Mouse (Mus musculus): Measurements from ENCODE around the gene Rock2. TPM values are rescaled to one million over a fixed set of nuclear protein-coding genes. Genes with fewer than 3 reads are reported as not detected.
"Not testable (repeated sequence)": the region's sequence is repeated elsewhere in the genome, so short reads cannot be mapped to it uniquely, and the experiment has no call there.

Gene Rock2
- polyA plus RNA-seq, 1 experiment from 2014 or later = 23.2 TPM

GRCm38 (mm10) chr12:17011100-17011870 lies 116.6 kb downstream of the Rock2 start, which contains the start of gene 2410004P03Rik:
TSS of gene 2410004P03Rik (minus strand) at chr12:17011727.
- ATAC-seq (ENCODE audit: insufficient read depth) (peak; percentile 80), DNase-seq (peak; percentile 88)
- Histone ChIP-seq H3K9ac (peak within 1 kb of the TSS; percentile 24; the same call in 1 of the 2 replicates), H3K36me3 (ENCODE audit: insufficient read depth) (no peaks in the 10 kb centered on the region), H3K4me2 (peak within 1 kb of the TSS; percentile 63), H3K27me3 (ENCODE audit: insufficient read depth, low read length) (no peaks in the 10 kb centered on the region), H3K9me3 (ENCODE audit: low read depth, low read length) (no peaks in the 10 kb centered on the region), H3K4me3 (ENCODE audit: low read depth, low read length) (peak within 1 kb of the TSS; percentile 37), H3K27ac (ENCODE audit: low read depth) (no peak within 1 kb of the TSS), H3K4me1 (ENCODE audit: insufficient read depth) (peaks cover 4% of the 10 kb centered on the region; the same call in 1 of the 2 replicates)
- WGBS = 6% methylated on average over 29 of the region's 29 CpGs
- TF ChIP-seq CTCF (IDR thresholded peaks at IDR 0.05; ENCODE audit: low read depth) = peak; percentile 91

GRCm38 (mm10) chr12:17012067-17012899 lies 117.6 kb downstream of the Rock2 start:
- H3K4me1 ChIP-seq (ENCODE audit: insufficient read depth) = peaks cover 4% of the 10 kb centered on the region; the same call in 1 of the 2 replicates
- TF ChIP-seq CTCF (IDR thresholded peaks at IDR 0.05; ENCODE audit: low read depth) = no peak
- no peak overlapping the region for H3K4me3 ChIP-seq (ENCODE audit: low read depth, low read length)
- H3K27ac ChIP-seq (ENCODE audit: low read depth) = no peak overlapping the region
- H3K4me2 ChIP-seq = no peak overlapping the region
- 57% methylated on average over 2 of the region's 2 CpGs for WGBS
- H3K9ac ChIP-seq = no peak overlapping the region
- no peaks in the 10 kb centered on the region for H3K9me3 ChIP-seq (ENCODE audit: low read depth, low read length)
- no peak for DNase-seq
- no peaks in the 10 kb centered on the region for H3K36me3 ChIP-seq (ENCODE audit: insufficient read depth)
- ATAC-seq (ENCODE audit: insufficient read depth) = peak; percentile 50; the same call in 1 of the 2 replicates
- no peaks in the 10 kb centered on the region for H3K27me3 ChIP-seq (ENCODE audit: insufficient read depth, low read length)

- Histone ChIP-seq H3K9me3 (ENCODE audit: low read depth, low read length) (no peaks in the 10 kb centered on the region), H3K9ac (no peak overlapping the region), H3K27me3 (ENCODE audit: insufficient read depth, low read length) (no peaks in the 10 kb centered on the region), H3K36me3 (ENCODE audit: insufficient read depth) (no peaks in the 10 kb centered on the region), H3K4me2 (no peak overlapping the region), H3K4me1 (ENCODE audit: insufficient read depth) (peaks cover 4% of the 10 kb centered on the region; the same call in 1 of the 2 replicates), H3K4me3 (ENCODE audit: low read depth, low read length) (no peak overlapping the region), H3K27ac (ENCODE audit: low read depth) (no peak overlapping the region)
- no peak for TF ChIP-seq CTCF (IDR thresholded peaks at IDR 0.05; ENCODE audit: low read depth)
- ATAC-seq (ENCODE audit: insufficient read depth) = no peak
- WGBS = 66% methylated on average over 2 of the region's 2 CpGs
- DNase-seq = peak; percentile 46
These were observed 121.0 kb downstream of the Rock2 start for GRCm38 (mm10) chr12:17015711-17016110.

- H3K9ac ChIP-seq = no peak overlapping the region
- no peak overlapping the region for H3K27ac ChIP-seq (ENCODE audit: low read depth)
- H3K4me2 ChIP-seq = no peak overlapping the region
- no peak overlapping the region for H3K4me3 ChIP-seq (ENCODE audit: low read depth, low read length)
- peak; percentile 82 for DNase-seq
- no peak for ATAC-seq (ENCODE audit: insufficient read depth)
- no peaks in the 10 kb centered on the region for H3K36me3 ChIP-seq (ENCODE audit: insufficient read depth)
- 29% methylated on average over 4 of the region's 4 CpGs for WGBS
- H3K27me3 ChIP-seq (ENCODE audit: insufficient read depth, low read length) = no peaks in the 10 kb centered on the region
- no peaks in the 10 kb centered on the region for H3K9me3 ChIP-seq (ENCODE audit: low read depth, low read length)
- H3K4me1 ChIP-seq (ENCODE audit: insufficient read depth) = no peaks in the 10 kb centered on the region
- peak; percentile 67 for TF ChIP-seq CTCF (IDR thresholded peaks at IDR 0.05; ENCODE audit: low read depth)
These were observed 123.8 kb downstream of the Rock2 start for GRCm38 (mm10) chr12:17018468-17018867.

GRCm38 (mm10) chr12:17021125-17021524 lies 126.4 kb downstream of the Rock2 start:
- not testable (repeated sequence) for ATAC-seq (ENCODE audit: insufficient read depth); H3K4me2 ChIP-seq; H3K27me3 ChIP-seq (ENCODE audit: insufficient read depth, low read length); H3K4me1 ChIP-seq (ENCODE audit: insufficient read depth); H3K36me3 ChIP-seq (ENCODE audit: insufficient read depth); H3K9ac ChIP-seq; H3K4me3 ChIP-seq (ENCODE audit: low read depth, low read length); H3K9me3 ChIP-seq (ENCODE audit: low read depth, low read length); DNase-seq; H3K27ac ChIP-seq (ENCODE audit: low read depth)
- WGBS = 72% methylated on average over 4 of the region's 4 CpGs

GRCm38 (mm10) chr12:17022145-17022544 lies 127.5 kb downstream of the Rock2 start:
- H3K9ac ChIP-seq = no peak overlapping the region
- TF ChIP-seq CTCF (IDR thresholded peaks at IDR 0.05; ENCODE audit: low read depth) = no peak
- ATAC-seq (ENCODE audit: insufficient read depth) (no peak), DNase-seq (no peak)
- no peaks in the 10 kb centered on the region for H3K9me3 ChIP-seq (ENCODE audit: low read depth, low read length)
- 85% methylated on average over 4 of the region's 4 CpGs for WGBS
- H3K4me3 ChIP-seq (ENCODE audit: low read depth, low read length) = no peak overlapping the region
- no peak overlapping the region for H3K4me2 ChIP-seq
- H3K4me1 ChIP-seq (ENCODE audit: insufficient read depth) = no peaks in the 10 kb centered on the region
- H3K27me3 ChIP-seq (ENCODE audit: insufficient read depth, low read length) = no peaks in the 10 kb centered on the region
- no peak overlapping the region for H3K27ac ChIP-seq (ENCODE audit: low read depth)
- no peaks in the 10 kb centered on the region for H3K36me3 ChIP-seq (ENCODE audit: insufficient read depth)

- DNase-seq = no peak
- Histone ChIP-seq H3K9me3 (ENCODE audit: low read depth, low read length) (no peaks in the 10 kb centered on the region), H3K4me2 (no peak overlapping the region), H3K36me3 (ENCODE audit: insufficient read depth) (no peaks in the 10 kb centered on the region), H3K27ac (ENCODE audit: low read depth) (no peak overlapping the region), H3K4me1 (ENCODE audit: insufficient read depth) (no peaks in the 10 kb centered on the region), H3K27me3 (ENCODE audit: insufficient read depth, low read length) (no peaks in the 10 kb centered on the region), H3K9ac (no peak overlapping the region), H3K4me3 (ENCODE audit: low read depth, low read length) (no peak overlapping the region)
- WGBS = 93% methylated on average over 6 of the region's 6 CpGs
- no peak for TF ChIP-seq CTCF (IDR thresholded peaks at IDR 0.05; ENCODE audit: low read depth)
- no peak for ATAC-seq (ENCODE audit: insufficient read depth)
These were observed 129.9 kb downstream of the Rock2 start for GRCm38 (mm10) chr12:17024554-17025110.

All from lung, embryonic 14.5 days (tissue).